Mouse (Mus musculus): ENCODE data around the gene Fbxo40.

Fbxo40 gene

GRCm38 (mm10) chr16:36946459-36947159 is 43.7 kb downstream of the Fbxo40 start:
- no peak for DNase-seq (ENCODE audit: low spot score)

- no peak for DNase-seq (ENCODE audit: low spot score)
Measured at GRCm38 (mm10) chr16:36944895-36945424, 45.3 kb downstream of the Fbxo40 start.

- DNase-seq (ENCODE audit: low spot score), result no peak
Measured at GRCm38 (mm10) chr16:36943591-36943990, 46.7 kb downstream of the Fbxo40 start.

GRCm38 (mm10) chr16:36941895-36942294 is 48.4 kb downstream of the Fbxo40 start:
- no peak for DNase-seq (ENCODE audit: low spot score)

- no peak for DNase-seq (ENCODE audit: low spot score)
Measured at GRCm38 (mm10) chr16:36941137-36941727, 49.0 kb downstream of the Fbxo40 start.

GRCm38 (mm10) chr16:36935814-36936213 is 54.5 kb downstream of the Fbxo40 start:
- DNase-seq (ENCODE audit: low spot score), result no peak

GRCm38 (mm10) chr16:36934841-36935620 is 55.2 kb downstream of the Fbxo40 start, which contains the start of gene Hcls1:
Gene Hcls1, plus strand, starts transcription at chr16:36934983.
- DNase-seq (ENCODE audit: low spot score), result no peak

- DNase-seq (ENCODE audit: low spot score), result no peak
Measured at GRCm38 (mm10) chr16:36934131-36934840, 56.0 kb downstream of the Fbxo40 start.

GRCm38 (mm10) chr16:36932546-36932945 is 57.7 kb downstream of the Fbxo40 start:
- DNase-seq (ENCODE audit: low spot score), result no peak

GRCm38 (mm10) chr16:36931976-36932375 is 58.3 kb downstream of the Fbxo40 start:
- DNase-seq (ENCODE audit: low spot score), result no peak

GRCm38 (mm10) chr16:36931381-36931780 is 58.9 kb downstream of the Fbxo40 start:
- DNase-seq (ENCODE audit: low spot score), result no peak

GRCm38 (mm10) chr16:36930231-36931136 is 59.8 kb downstream of the Fbxo40 start:
- DNase-seq (ENCODE audit: low spot score), result no peak

- DNase-seq (ENCODE audit: low spot score), result no peak
Measured at GRCm38 (mm10) chr16:36929216-36929615, 61.1 kb downstream of the Fbxo40 start.

- no peak for DNase-seq (ENCODE audit: low spot score)
Measured at GRCm38 (mm10) chr16:36928106-36928500, 62.2 kb downstream of the Fbxo40 start.

GRCm38 (mm10) chr16:36927495-36928105 is 62.7 kb downstream of the Fbxo40 start:
- DNase-seq (ENCODE audit: low spot score), result no peak

GRCm38 (mm10) chr16:36926514-36927447 is 63.5 kb downstream of the Fbxo40 start:
- DNase-seq (ENCODE audit: low spot score), result no peak

- DNase-seq (ENCODE audit: low spot score), result no peak
Measured at GRCm38 (mm10) chr16:36925797-36926196, 64.5 kb downstream of the Fbxo40 start.

GRCm38 (mm10) chr16:36925351-36925750 is 64.9 kb downstream of the Fbxo40 start:
- no peak for DNase-seq (ENCODE audit: low spot score)

- DNase-seq (ENCODE audit: low spot score), result no peak
Measured at GRCm38 (mm10) chr16:36924312-36924711, 66.0 kb downstream of the Fbxo40 start.

Measured in ovary, postnatal 36 days (tissue).